Mouse (Mus musculus): ENCODE data around the gene Abi1. TPM values are rescaled to one million over a fixed set of nuclear protein-coding genes. Genes with fewer than 3 reads are reported as not detected.

Gene Abi1
- total and polyA plus RNA-seq, 2 experiments from 2014 or later = 71.7 to 141 TPM

DNA sequence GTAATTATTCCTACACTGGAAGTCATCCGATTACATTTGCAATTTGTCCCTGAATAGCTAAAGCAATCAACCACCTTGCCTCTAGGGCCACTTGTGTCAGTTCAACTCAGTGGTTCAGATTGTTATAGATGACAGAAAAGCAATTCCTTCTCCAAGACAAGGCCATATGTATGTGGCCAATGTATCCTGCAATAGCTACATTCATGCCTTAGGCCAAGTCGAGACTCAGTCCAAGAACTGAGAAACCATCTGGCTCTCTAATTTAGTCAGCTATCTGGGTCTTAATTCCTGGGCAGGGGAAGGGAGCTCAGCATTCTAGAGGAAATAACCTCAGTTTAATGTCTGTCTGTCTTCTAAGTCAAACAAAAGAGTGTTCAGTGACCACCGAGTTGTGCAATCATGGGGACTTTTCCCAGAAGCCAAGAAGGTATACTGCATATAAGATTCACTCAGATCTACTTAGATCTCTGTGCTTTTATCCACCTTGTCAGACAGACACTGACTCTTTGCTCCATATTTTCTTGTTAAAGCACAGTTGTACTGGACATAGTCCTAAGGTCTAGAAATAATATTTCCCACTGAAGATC is 62.6 kb downstream of the Abi1 start:
- no peak for DNase-seq
- 77% methylated on average over 3 of the region's 3 CpGs for WGBS

DNA sequence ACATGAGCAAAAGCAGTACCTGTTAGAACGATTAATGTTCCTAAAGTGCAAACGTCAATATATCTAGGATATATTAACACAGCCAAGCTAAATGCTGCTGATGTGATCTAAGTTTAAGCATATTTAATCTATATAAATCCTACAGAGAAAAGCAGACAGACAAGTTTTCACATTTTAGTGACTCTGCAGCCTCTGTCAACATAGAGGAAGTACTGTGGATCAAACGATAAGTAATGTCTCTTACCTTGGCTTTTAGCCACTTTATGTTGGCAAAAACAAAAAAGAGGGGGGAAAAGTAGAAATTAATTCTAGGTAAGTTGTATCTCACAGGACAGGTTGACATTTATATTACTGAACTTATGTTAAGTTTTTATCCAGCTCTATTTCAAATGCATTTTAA is 77.1 kb downstream of the Abi1 start:
- no peak for ATAC-seq
- Histone ChIP-seq H3K27me3 (ENCODE audit: insufficient read depth, low read length) (no peaks in the 10 kb centered on the region), H3K36me3 (ENCODE audit: insufficient read depth) (no peaks in the 10 kb centered on the region), H3K4me3 (ENCODE audit: low read depth, low read length) (no peak overlapping the region), H3K9me3 (ENCODE audit: low read length) (no peaks in the 10 kb centered on the region), H3K4me1 (ENCODE audit: insufficient read depth) (no peaks in the 10 kb centered on the region), H3K9ac (no peak overlapping the region), H3K4me2 (ENCODE audit: low read depth) (no peak overlapping the region), H3K27ac (ENCODE audit: low read depth, low read length) (no peak overlapping the region)
- no peak for TF ChIP-seq CTCF (IDR thresholded peaks at IDR 0.05; ENCODE audit: low read depth)
- no peak for DNase-seq
- 87% methylated on average over 3 of the region's 3 CpGs for WGBS

More for the DNA sequence above, 62.6 kb downstream of the Abi1 start:
- Histone ChIP-seq H3K27ac (ENCODE audit: low read depth, low read length) (no peak overlapping the region), H3K9ac (no peak overlapping the region), H3K36me3 (ENCODE audit: insufficient read depth) (no peaks in the 10 kb centered on the region), H3K4me2 (ENCODE audit: low read depth) (no peak overlapping the region), H3K4me3 (ENCODE audit: low read depth, low read length) (no peak overlapping the region), H3K9me3 (ENCODE audit: low read length) (no peaks in the 10 kb centered on the region), H3K4me1 (ENCODE audit: insufficient read depth) (no peaks in the 10 kb centered on the region), H3K27me3 (ENCODE audit: insufficient read depth, low read length) (no peaks in the 10 kb centered on the region)
- no peak for TF ChIP-seq CTCF (IDR thresholded peaks at IDR 0.05; ENCODE audit: low read depth)
- no peak for ATAC-seq

DNA sequence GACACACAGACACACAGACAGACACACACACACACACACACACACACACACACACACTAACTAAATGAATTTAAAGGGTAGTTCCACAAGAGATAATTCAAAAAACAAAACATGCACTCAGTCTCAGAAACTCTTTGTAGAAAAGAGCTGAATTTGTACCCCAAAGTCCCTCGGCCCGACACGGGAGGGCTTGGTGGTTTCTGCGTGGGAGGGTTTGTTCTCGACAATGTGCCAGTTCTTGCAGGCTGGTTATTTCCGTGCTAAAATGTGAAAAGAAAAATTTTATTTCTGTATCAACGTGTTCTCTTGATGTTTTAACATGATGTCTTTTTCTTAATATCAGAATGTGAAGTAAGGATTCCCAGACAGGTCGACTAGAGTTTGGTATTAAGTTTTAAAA is 77.8 kb downstream of the Abi1 start:
- H3K4me3 ChIP-seq (ENCODE audit: low read depth, low read length) = no peak overlapping the region
- no peaks in the 10 kb centered on the region for H3K27me3 ChIP-seq (ENCODE audit: insufficient read depth, low read length)
- DNase-seq = no peak
- no peak overlapping the region for H3K9ac ChIP-seq
- no peak overlapping the region for H3K27ac ChIP-seq (ENCODE audit: low read depth, low read length)
- H3K4me2 ChIP-seq (ENCODE audit: low read depth) = no peak overlapping the region
- no peak for ATAC-seq
- H3K9me3 ChIP-seq (ENCODE audit: low read length) = no peaks in the 10 kb centered on the region
- TF ChIP-seq CTCF (IDR thresholded peaks at IDR 0.05; ENCODE audit: low read depth) = no peak
- no peaks in the 10 kb centered on the region for H3K4me1 ChIP-seq (ENCODE audit: insufficient read depth)
- WGBS = 93% methylated on average over 8 of the region's 8 CpGs
- H3K36me3 ChIP-seq (ENCODE audit: insufficient read depth) = no peaks in the 10 kb centered on the region

DNA sequence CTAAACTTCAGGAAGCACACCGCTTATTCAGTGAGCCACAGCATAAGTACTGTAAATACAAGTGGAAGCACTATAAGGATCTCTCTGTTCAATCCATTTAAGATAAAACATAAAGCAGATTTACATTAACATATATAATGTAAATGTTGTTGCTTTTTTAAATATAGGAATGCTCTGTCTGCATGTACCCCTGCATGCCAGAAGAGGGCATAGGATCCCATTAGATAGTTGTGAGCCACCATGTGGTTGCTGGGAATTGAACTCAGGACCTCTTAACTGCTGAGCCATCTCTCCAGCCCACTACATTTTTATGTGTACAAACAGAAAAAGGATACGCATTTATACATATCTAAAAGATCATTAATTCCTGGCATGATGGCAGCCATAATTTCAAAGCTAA is 78.4 kb downstream of the Abi1 start:
- Histone ChIP-seq H3K4me1 (ENCODE audit: insufficient read depth) (no peaks in the 10 kb centered on the region), H3K4me2 (ENCODE audit: low read depth) (no peak overlapping the region)

DNA sequence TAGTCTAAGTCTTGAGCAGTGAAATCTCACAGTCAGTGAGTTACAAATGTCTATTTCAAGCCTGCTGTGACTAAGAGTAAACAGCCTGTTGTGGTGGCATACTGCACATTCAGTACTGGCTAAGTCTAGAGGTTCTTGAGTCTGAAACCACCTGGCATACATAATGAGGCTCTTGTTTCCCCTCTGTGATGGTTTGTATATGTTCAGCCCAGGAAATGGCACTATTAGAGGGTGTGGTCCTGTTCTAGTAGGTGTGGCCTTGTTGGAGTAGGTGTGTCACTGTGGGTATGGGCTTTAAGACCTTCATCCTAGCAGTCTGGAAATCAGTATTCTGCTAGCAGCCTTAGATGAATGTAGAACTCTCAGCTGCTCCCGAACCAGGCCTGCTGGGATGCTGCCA is 82.6 kb downstream of the Abi1 start:
- H3K27ac ChIP-seq (ENCODE audit: low read depth, low read length) = no peak overlapping the region
- no peak overlapping the region for H3K9ac ChIP-seq
- no peak overlapping the region for H3K4me3 ChIP-seq (ENCODE audit: low read depth, low read length)
- 26% methylated on average over 1 of the region's 1 CpGs for WGBS
- H3K4me2 ChIP-seq (ENCODE audit: low read depth) = no peak overlapping the region
- no peaks in the 10 kb centered on the region for H3K27me3 ChIP-seq (ENCODE audit: insufficient read depth, low read length)
- H3K9me3 ChIP-seq (ENCODE audit: low read length) = no peaks in the 10 kb centered on the region
- no peaks in the 10 kb centered on the region for H3K4me1 ChIP-seq (ENCODE audit: insufficient read depth)
- TF ChIP-seq CTCF (IDR thresholded peaks at IDR 0.05; ENCODE audit: low read depth) = no peak
- no peak for ATAC-seq
- no peaks in the 10 kb centered on the region for H3K36me3 ChIP-seq (ENCODE audit: insufficient read depth)
- DNase-seq = no peak

More for the DNA sequence above, 78.4 kb downstream of the Abi1 start:
- Histone ChIP-seq H3K9ac (no peak overlapping the region), H3K4me3 (ENCODE audit: low read depth, low read length) (no peak overlapping the region), H3K9me3 (ENCODE audit: low read length) (no peaks in the 10 kb centered on the region), H3K27ac (ENCODE audit: low read depth, low read length) (no peak overlapping the region), H3K36me3 (ENCODE audit: insufficient read depth) (no peaks in the 10 kb centered on the region), H3K27me3 (ENCODE audit: insufficient read depth, low read length) (no peaks in the 10 kb centered on the region)
- 100% methylated on average over 2 of the region's 2 CpGs for WGBS
- DNase-seq (no peak), ATAC-seq (no peak)
- TF ChIP-seq CTCF (IDR thresholded peaks at IDR 0.05; ENCODE audit: low read depth) = 0 out of 2 replicates have a peak, but pooled peaks have one; percentile 9

DNA sequence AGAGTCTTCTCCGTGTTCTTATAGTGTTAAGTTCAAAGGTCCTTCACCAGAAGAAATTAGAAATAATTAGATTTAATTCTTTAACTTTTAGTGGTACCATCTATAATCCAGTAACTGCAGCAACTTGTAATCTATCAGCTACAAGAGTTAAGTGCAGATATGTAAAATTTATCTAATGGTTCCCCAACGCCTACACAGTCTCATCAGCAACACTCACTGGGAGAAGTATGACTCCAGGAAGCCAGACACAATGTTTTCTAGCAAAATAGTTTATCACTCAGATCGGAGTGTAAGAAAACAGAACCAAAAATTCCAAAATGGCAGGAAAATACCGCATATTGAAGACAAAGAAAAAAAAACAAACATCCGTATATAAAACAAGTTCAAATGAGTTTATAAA is 84.1 kb downstream of the Abi1 start:
- 88% methylated on average over 5 of the region's 5 CpGs for WGBS
- no peaks in the 10 kb centered on the region for H3K4me1 ChIP-seq (ENCODE audit: insufficient read depth)
- no peak overlapping the region for H3K27ac ChIP-seq (ENCODE audit: low read depth, low read length)
- H3K36me3 ChIP-seq (ENCODE audit: insufficient read depth) = no peaks in the 10 kb centered on the region
- H3K9me3 ChIP-seq (ENCODE audit: low read length) = no peaks in the 10 kb centered on the region
- no peak overlapping the region for H3K4me2 ChIP-seq (ENCODE audit: low read depth)
- ATAC-seq (no peak), DNase-seq (no peak)
- no peak for TF ChIP-seq CTCF (IDR thresholded peaks at IDR 0.05; ENCODE audit: low read depth)
- no peak overlapping the region for H3K4me3 ChIP-seq (ENCODE audit: low read depth, low read length)
- H3K9ac ChIP-seq = no peak overlapping the region
- H3K27me3 ChIP-seq (ENCODE audit: insufficient read depth, low read length) = no peaks in the 10 kb centered on the region

DNA sequence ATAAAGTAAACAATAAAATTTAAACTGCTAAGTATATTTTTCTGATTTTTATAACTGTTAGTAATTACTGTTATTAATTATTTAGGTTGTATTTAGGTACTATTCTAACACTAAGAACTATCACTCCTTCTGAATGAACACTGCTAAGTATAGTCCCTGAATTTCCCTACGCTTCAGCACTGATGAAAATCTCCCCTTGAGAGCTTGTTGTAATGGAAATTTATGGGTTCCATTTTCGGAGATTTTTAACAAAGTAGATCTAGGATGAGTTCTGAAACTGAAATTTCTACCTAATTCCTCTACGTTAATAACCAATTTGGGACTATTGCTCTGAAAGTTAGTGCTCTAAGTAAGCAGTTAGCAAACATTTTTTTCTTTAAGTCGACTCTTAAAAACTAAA is 85.8 kb downstream of the Abi1 start:
- no peak overlapping the region for H3K4me2 ChIP-seq (ENCODE audit: low read depth)
- no peaks in the 10 kb centered on the region for H3K9me3 ChIP-seq (ENCODE audit: low read length)
- no peaks in the 10 kb centered on the region for H3K27me3 ChIP-seq (ENCODE audit: insufficient read depth, low read length)
- no peak overlapping the region for H3K27ac ChIP-seq (ENCODE audit: low read depth, low read length)
- H3K4me3 ChIP-seq (ENCODE audit: low read depth, low read length) = no peak overlapping the region
- no peaks in the 10 kb centered on the region for H3K4me1 ChIP-seq (ENCODE audit: insufficient read depth)
- no peak overlapping the region for H3K9ac ChIP-seq
- TF ChIP-seq CTCF (IDR thresholded peaks at IDR 0.05; ENCODE audit: low read depth) = no peak
- ATAC-seq (no peak), DNase-seq (no peak)
- peaks cover 4% of the 10 kb centered on the region; the same call in 1 of the 2 replicates for H3K36me3 ChIP-seq (ENCODE audit: insufficient read depth)
- 80% methylated on average over 4 of the region's 4 CpGs for WGBS
